Mouse (Mus musculus) myocyte (in vitro differentiated cells): ENCODE measurements around the gene Hoxd8. TPM values are rescaled to one million over a fixed set of nuclear protein-coding genes. Genes with fewer than 3 reads are reported as not detected.

Experiments
- H3K27me3 ChIP-seq: one replicate; pipeline ENCODE4 v1.6.1; 2011; ENCODE audit not compliant: control insufficient read depth, insufficient read depth, insufficient read length
- H3K36me3 ChIP-seq: one replicate; pipeline ENCODE4 v1.6.1; 2011; ENCODE audit not compliant: control insufficient read depth, insufficient read depth
- H3K4me2 ChIP-seq: one replicate; pipeline ENCODE4 v1.6.1; 2011; ENCODE audit warnings: low read depth, control low read depth
- H3K4me3 ChIP-seq: one replicate; pipeline ENCODE4 v1.5.1; 2011; ENCODE audit warnings: mild to moderate bottlenecking, control low read depth, moderate library complexity
- H3K79me2 ChIP-seq: one replicate; pipeline ENCODE4 v1.6.1; 2011; ENCODE audit not compliant: control insufficient read depth, insufficient read depth
- H3ac ChIP-seq: one replicate; pipeline ENCODE4 v1.6.1; 2011; ENCODE audit not compliant: control insufficient read depth, insufficient read length
- CEBPB ChIP-seq: IDR thresholded peaks from 2 replicates; pipeline ENCODE4 v1.6.1; 2011; ENCODE audit warnings: mild to moderate bottlenecking, moderate library complexity; ENCODE audit not compliant: poor library complexity, insufficient read depth, severe bottlenecking
- E2F4 ChIP-seq: IDR thresholded peaks from one replicate; pipeline ENCODE4 v1.6.1; 2011; ENCODE audit warnings: mild to moderate bottlenecking, control low read depth, moderate library complexity; ENCODE audit not compliant: insufficient read depth
- MAX ChIP-seq: IDR thresholded peaks from one replicate; pipeline ENCODE4 v1.6.1; 2011; ENCODE audit warnings: low read depth, mild to moderate bottlenecking, control low read depth
- MYOD1 ChIP-seq, 3 experiments: IDR thresholded peaks; one replicate each; pipeline ENCODE4 v1.6.1; 2011; ENCODE audit warnings: control low read depth in 2 of 3, low read depth in 2 of 3, mild to moderate bottlenecking in 2 of 3, moderate library complexity in 1 of 3; ENCODE audit not compliant: insufficient read length in 2 of 3, control insufficient read depth in 1 of 3
- MYOG ChIP-seq, 3 experiments: IDR thresholded peaks; one replicate each; pipeline ENCODE4 v1.6.1; 2011; ENCODE audit warnings: control low read depth in 2 of 3, low read depth in 2 of 3, mild to moderate bottlenecking in 2 of 3; ENCODE audit not compliant: insufficient read length in 2 of 3, control insufficient read depth in 1 of 3, insufficient read depth in 1 of 3
- POLR2A ChIP-seq: IDR thresholded peaks from one replicate; pipeline ENCODE4 v1.6.1; 2011; ENCODE audit warnings: low read depth, mild to moderate bottlenecking, control low read depth, moderate library complexity; ENCODE audit not compliant: insufficient read length
- POLR2AphosphoS2 ChIP-seq: IDR thresholded peaks from one replicate; pipeline ENCODE4 v1.6.1; 2011; ENCODE audit warnings: low read depth, control low read depth; ENCODE audit not compliant: insufficient read length
- REST ChIP-seq: IDR thresholded peaks from one replicate; pipeline ENCODE4 v1.6.1; 2011; ENCODE audit warnings: mild to moderate bottlenecking, control low read depth, moderate library complexity; ENCODE audit not compliant: insufficient read depth, insufficient read length
- SRF ChIP-seq: IDR thresholded peaks from one replicate; pipeline ENCODE4 v1.6.1; 2011; ENCODE audit warnings: low read depth; ENCODE audit not compliant: control insufficient read depth, insufficient read length
- TCF12 ChIP-seq: IDR thresholded peaks from one replicate; pipeline ENCODE4 v1.6.1; 2011; ENCODE audit warnings: mild to moderate bottlenecking, control low read depth; ENCODE audit not compliant: poor library complexity, insufficient read depth, severe bottlenecking
- TCF3 ChIP-seq: IDR thresholded peaks from one replicate; pipeline ENCODE4 v1.6.1; 2011; ENCODE audit warnings: low read depth, control low read depth; ENCODE audit not compliant: insufficient read length
- USF1 ChIP-seq: IDR thresholded peaks from one replicate; pipeline ENCODE4 v1.6.1; 2011; ENCODE audit warnings: low read depth, mild to moderate bottlenecking, control low read depth, moderate library complexity
- polyA plus RNA-seq: library from polyadenylated mRNA; unstranded; fragments of >200 nt; fragmentation: generic; extraction: Trizol; gene quantifications from one replicate; pipeline ENCODE4 v1.2.1, GENCODE M21; 2012; ENCODE audit warnings: missing spikeins

The Hoxd8 gene
- polyA plus RNA-seq, 1 experiment = not detected

- no peak overlapping the region for H3K4me3 ChIP-seq
- H3K36me3 ChIP-seq = no peaks in the 10 kb centered on the region
- TF ChIP-seq MYOG (IDR thresholded peaks at IDR 0.05; ENCODE audit: control insufficient read depth in 1 of 3, insufficient read depth in 1 of 3, insufficient read length in 2 of 3, low read depth in 2 of 3) = no peak
- no peak for TF ChIP-seq POLR2AphosphoS2
- TF ChIP-seq MAX = no peak
- no peak for TF ChIP-seq USF1
- TF ChIP-seq SRF = no peak
- no peak for TF ChIP-seq E2F4
- no peak for TF ChIP-seq MYOD1 (IDR thresholded peaks at IDR 0.05; ENCODE audit: control insufficient read depth in 1 of 3, insufficient read length in 2 of 3, low read depth in 2 of 3)
- no peak for TF ChIP-seq CEBPB
- no peak for TF ChIP-seq TCF12
- no peak for TF ChIP-seq POLR2A
- TF ChIP-seq TCF3 = no peak
- TF ChIP-seq REST = no peak
- H3ac ChIP-seq = no peak overlapping the region
- no peak overlapping the region for H3K4me2 ChIP-seq
- H3K27me3 ChIP-seq = peaks cover 61% of the 10 kb centered on the region
- no peaks in the 10 kb centered on the region for H3K79me2 ChIP-seq
Measured at GRCm38 (mm10) chr2:74733765-74734164, 29.4 kb downstream of the Hoxd8 start.

GRCm38 (mm10) chr2:74734451-74734850 is 30.0 kb downstream of the Hoxd8 start:
- Histone ChIP-seq H3K36me3 (no peaks in the 10 kb centered on the region), H3K27me3 (peaks cover 65% of the 10 kb centered on the region), H3K79me2 (no peaks in the 10 kb centered on the region), H3K4me3 (no peak overlapping the region), H3ac (no peak overlapping the region), H3K4me2 (no peak overlapping the region)
- no peak for TF ChIP-seq POLR2A
- no peak for TF ChIP-seq CEBPB
- TF ChIP-seq REST = no peak
- no peak for TF ChIP-seq E2F4
- TF ChIP-seq POLR2AphosphoS2 = no peak
- no peak for TF ChIP-seq MYOD1 (IDR thresholded peaks at IDR 0.05; ENCODE audit: control insufficient read depth in 1 of 3, insufficient read length in 2 of 3, low read depth in 2 of 3)
- no peak for TF ChIP-seq TCF3

GRCm38 (mm10) chr2:74734996-74735811 is 30.8 kb downstream of the Hoxd8 start:
- peaks cover 72% of the 10 kb centered on the region for H3K27me3 ChIP-seq
- H3K79me2 ChIP-seq = no peaks in the 10 kb centered on the region
- H3K4me3 ChIP-seq = no peak overlapping the region
- no peaks in the 10 kb centered on the region for H3K36me3 ChIP-seq
- no peak for TF ChIP-seq E2F4
- no peak for TF ChIP-seq CEBPB
- H3ac ChIP-seq = no peak overlapping the region
- H3K4me2 ChIP-seq = no peak overlapping the region

GRCm38 (mm10) chr2:74735851-74736687 is 31.7 kb downstream of the Hoxd8 start:
- Histone ChIP-seq H3K27me3 (peaks cover 75% of the 10 kb centered on the region), H3K4me3 (no peak overlapping the region), H3K79me2 (no peaks in the 10 kb centered on the region), H3ac (no peak overlapping the region), H3K4me2 (no peak overlapping the region), H3K36me3 (no peaks in the 10 kb centered on the region)
- no peak for TF ChIP-seq POLR2AphosphoS2
- no peak for TF ChIP-seq CEBPB
- TF ChIP-seq TCF3 = no peak
- TF ChIP-seq POLR2A = no peak
- no peak for TF ChIP-seq SRF
- peak; percentile 18 for TF ChIP-seq USF1
- no peak for TF ChIP-seq E2F4
